Mouse (Mus musculus) hindbrain, embryonic 14.5 days (tissue): Measurements from ENCODE around the gene Mmgt2. TPM values are rescaled to one million over a fixed set of nuclear protein-coding genes. Genes with fewer than 3 reads are reported as not detected.

Experiments
- ATAC-seq: fragments of 200-750 bp; cut with Nextera tagmentation; 2 replicates; pipeline ENCODE4 v1.8.0; 2017; ENCODE audit warnings: moderate number of reproducible peaks, mild to moderate bottlenecking, moderate TSS enrichment, moderate library complexity; ENCODE audit not compliant: low FRiP score
- DNase-seq: peaks from one replicate; pipeline ENCODE4 v3.0.0-alpha.2; 2015; ENCODE audit warnings: low spot score
- H3K27ac ChIP-seq: fragments of 300-500 bp; sonication (generic); 2 replicates; pipeline ENCODE4 v1.5.1; 2014; ENCODE audit warnings: mild to moderate bottlenecking, moderate library complexity
- H3K27me3 ChIP-seq: fragments of 300-500 bp; sonication (generic); 2 replicates; pipeline ENCODE4 v1.6.1; 2014; ENCODE audit warnings: mild to moderate bottlenecking, low read length, mixed read lengths; ENCODE audit not compliant: control insufficient read depth, insufficient read depth
- H3K36me3 ChIP-seq: fragments of 300-500 bp; sonication (generic); replicated peaks from 2 replicates; pipeline ENCODE4 v1.6.1; 2014; ENCODE audit not compliant: control insufficient read depth, insufficient read depth
- H3K4me1 ChIP-seq: fragments of 300-500 bp; sonication (generic); replicated peaks from 2 replicates; pipeline ENCODE4 v1.6.1; 2014; ENCODE audit warnings: antibody characterized with exemption, low read length, mixed read lengths; ENCODE audit not compliant: control insufficient read depth, insufficient read depth
- H3K4me2 ChIP-seq: fragments of 300-500 bp; sonication (generic); replicated peaks from 2 replicates; pipeline ENCODE4 v1.6.1; 2014; ENCODE audit warnings: mild to moderate bottlenecking, moderate library complexity
- H3K4me3 ChIP-seq: fragments of 300-500 bp; sonication (generic); replicated peaks from 2 replicates; pipeline ENCODE4 v1.5.1; 2014; ENCODE audit warnings: mild to moderate bottlenecking, low read length
- H3K9ac ChIP-seq: fragments of 300-500 bp; sonication (generic); 2 replicates; pipeline ENCODE4 v1.6.1; 2014
- H3K9me3 ChIP-seq: fragments of 300-500 bp; sonication (generic); 2 replicates; pipeline ENCODE4 v1.6.1; 2016; ENCODE audit warnings: low read length; ENCODE audit not compliant: control insufficient read depth
- WGBS: fragments of 180-500 bp; shearing (Covaris S2); extraction: QIAGEN DNeasy Blood & Tissue Kit; methylation state at CpG from one replicate; pipeline ENCODE4 v1.1.7; 2014; 5-methylcytosine and 5-hydroxymethylcytosine counted together
- polyA plus RNA-seq: library from polyadenylated mRNA; unstranded; fragments of >200 nt; fragmentation: Nextera tagmentation; extraction: Ambion mirVana; gene quantifications from 2 replicates; pipeline ENCODE4 v1.2.1, GENCODE M21; 2014

Gene Mmgt2
- polyA plus RNA-seq, 1 experiment from 2014 or later = 33.4 TPM

DNA sequence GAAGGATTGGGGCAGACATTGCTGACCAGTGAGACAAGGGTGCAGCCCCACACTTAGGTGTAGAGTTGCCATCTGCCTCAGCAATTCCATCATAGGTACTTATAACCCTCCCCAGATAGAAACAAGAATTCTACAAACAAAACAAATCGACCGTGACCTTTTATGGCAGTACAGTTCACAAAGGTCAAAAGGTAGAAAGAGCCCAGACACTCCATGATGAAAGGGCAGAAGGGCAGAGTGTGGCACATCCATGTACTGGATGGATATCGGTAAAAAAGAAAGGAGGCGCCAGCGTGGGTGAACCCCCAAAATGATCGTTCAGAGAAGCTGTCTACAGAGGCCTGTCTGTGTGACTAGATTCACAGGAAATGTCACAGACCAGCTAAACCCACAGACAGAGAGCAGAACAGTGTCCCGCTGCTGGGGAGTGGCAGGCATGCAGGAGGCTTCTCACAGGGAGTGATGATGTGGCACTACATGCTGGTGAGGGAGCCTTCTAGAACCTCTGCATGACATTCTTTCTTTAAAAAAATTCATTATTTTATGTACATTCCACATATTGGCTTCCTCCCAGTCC, 30.4 kb downstream of the Mmgt2 start:
- ATAC-seq = no peak
- Histone ChIP-seq H3K4me2 (no peak overlapping the region), H3K36me3 (no peaks in the 10 kb centered on the region), H3K9me3 (no peaks in the 10 kb centered on the region), H3K27ac (no peak overlapping the region), H3K4me1 (no peaks in the 10 kb centered on the region), H3K9ac (no peak overlapping the region), H3K27me3 (no peaks in the 10 kb centered on the region), H3K4me3 (no peak overlapping the region)
- no peak for DNase-seq
- WGBS = 87% methylated on average over 7 of the region's 7 CpGs

DNA sequence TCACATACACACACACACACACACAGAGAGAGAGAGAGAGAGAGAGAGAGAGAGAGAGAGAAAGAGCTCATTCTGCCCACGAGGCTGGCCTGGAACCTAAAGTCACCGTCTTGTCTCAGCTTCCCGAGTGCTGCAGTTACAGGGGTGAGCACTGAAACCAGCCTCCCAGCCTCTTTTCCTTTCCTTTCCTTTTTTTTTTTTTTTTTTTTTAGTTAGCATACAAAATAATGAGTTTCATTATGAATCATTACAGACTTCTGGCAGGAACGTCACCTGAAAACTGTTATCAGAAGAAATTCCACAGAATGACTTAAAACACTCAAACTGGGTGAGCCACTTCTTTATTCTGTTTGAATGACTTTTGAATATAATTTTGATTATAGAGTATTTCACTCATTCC, 31.5 kb downstream of the Mmgt2 start:
- Histone ChIP-seq H3K4me3 (no peak overlapping the region), H3K9ac (no peak overlapping the region), H3K27ac (no peak overlapping the region), H3K27me3 (no peaks in the 10 kb centered on the region), H3K4me2 (no peak overlapping the region), H3K9me3 (no peaks in the 10 kb centered on the region), H3K36me3 (no peaks in the 10 kb centered on the region), H3K4me1 (no peaks in the 10 kb centered on the region)
- ATAC-seq (no peak), DNase-seq (no peak)
- 87% methylated on average over 4 of the region's 4 CpGs for WGBS

DNA sequence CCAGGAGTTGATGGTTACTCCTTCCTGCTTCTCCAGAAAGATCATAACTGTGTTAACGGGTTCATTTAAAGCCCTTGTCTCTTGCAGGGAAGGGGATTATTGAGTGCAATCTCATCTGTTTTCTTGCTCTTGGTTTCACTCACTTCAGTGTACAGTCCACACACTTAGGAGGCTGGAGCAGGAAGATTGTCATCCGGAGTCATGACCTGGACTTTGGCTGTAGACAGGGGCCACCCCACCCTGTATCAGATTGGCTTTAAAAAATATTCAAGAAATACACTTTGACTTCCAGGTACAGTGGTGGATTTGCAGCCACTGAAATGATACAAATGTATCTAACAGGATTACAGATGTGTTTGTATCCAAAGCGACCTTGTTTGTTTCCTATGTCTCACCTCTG, 43.1 kb downstream of the Mmgt2 start:
- H3K27me3 ChIP-seq = no peaks in the 10 kb centered on the region
- 89% methylated on average over 3 of the region's 3 CpGs for WGBS
- no peak for DNase-seq

DNA sequence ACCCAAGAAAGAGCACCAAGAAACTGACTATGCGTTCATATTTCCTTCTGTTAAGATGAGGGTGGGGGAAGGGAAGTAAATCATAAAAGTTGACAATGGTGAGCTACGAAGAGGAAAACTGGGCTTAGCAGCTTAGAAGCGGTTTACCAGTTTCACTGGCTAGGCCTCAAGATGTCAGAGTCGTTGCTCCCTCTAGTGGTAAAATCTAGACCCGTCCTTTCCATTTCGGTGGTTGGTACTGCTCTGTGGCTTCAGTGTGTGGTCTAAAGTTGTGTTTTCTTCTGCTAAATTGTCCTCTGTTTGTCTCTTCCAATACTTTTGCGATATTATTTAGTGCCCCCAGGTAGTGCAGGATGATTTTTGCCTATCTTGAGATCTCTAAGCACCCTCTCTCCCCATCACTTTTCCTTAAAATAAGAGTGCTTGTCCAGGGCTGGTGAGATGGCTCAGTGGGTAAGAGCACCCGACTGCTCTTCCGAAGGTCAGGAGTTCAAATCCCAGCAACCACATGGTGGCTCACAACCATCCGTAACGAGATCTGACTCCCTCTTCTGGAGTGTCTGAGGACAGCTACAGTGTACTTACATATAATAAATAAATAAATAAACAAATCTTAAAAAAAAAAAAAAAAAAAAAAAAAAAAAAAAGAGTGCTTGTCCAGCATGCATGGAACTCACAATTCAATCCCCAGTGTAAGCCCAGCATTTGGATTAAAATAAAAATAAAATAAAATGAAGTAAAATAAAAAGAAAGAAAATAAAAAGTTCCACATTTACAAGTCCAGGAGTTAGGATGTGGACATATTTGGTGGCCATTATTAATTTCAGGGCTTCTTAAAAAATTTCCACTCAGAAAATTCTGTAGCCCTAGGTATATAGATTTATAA, 45.1 kb downstream of the Mmgt2 start:
- H3K4me2 ChIP-seq = no peak overlapping the region
- H3K27me3 ChIP-seq = no peaks in the 10 kb centered on the region
- peak; percentile 75 for ATAC-seq
- H3K27ac ChIP-seq = no peak overlapping the region
- no peak overlapping the region for H3K4me3 ChIP-seq
- H3K4me1 ChIP-seq = no peaks in the 10 kb centered on the region
- DNase-seq = peak; percentile 90
- H3K36me3 ChIP-seq = no peaks in the 10 kb centered on the region
- 25% methylated on average over 9 of the region's 11 CpGs for WGBS
- H3K9me3 ChIP-seq = no peaks in the 10 kb centered on the region
- peak overlapping the region; percentile 31; the same call in 1 of the 2 replicates for H3K9ac ChIP-seq

More for the DNA sequence above, 43.1 kb downstream of the Mmgt2 start:
- Histone ChIP-seq H3K4me3 (no peak overlapping the region), H3K4me1 (no peaks in the 10 kb centered on the region), H3K36me3 (no peaks in the 10 kb centered on the region), H3K9ac (no peak overlapping the region), H3K9me3 (no peaks in the 10 kb centered on the region), H3K27ac (no peak overlapping the region), H3K4me2 (no peak overlapping the region)
- no peak for ATAC-seq

DNA sequence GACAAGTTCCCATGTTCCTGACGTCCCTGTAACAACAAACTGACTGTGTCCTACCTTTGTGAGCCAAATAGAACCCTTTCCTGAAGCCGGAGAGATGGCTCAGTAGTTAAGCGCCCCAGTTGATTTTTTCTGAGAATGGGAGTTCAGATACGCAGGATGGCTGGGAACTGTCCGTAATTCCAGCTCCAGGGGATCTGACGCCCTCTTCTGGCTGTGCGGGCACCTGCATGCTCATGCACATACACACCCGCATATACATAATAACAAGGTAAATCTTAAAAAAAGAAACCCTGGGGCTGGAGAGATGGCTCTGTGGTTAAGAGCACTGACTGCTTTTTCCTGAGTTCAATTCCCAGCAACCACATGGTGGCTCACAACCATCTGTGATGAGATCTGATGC, 46.7 kb downstream of the Mmgt2 start:
- ATAC-seq (no peak), DNase-seq (no peak)
- H3K4me1 ChIP-seq = no peaks in the 10 kb centered on the region
- 96% methylated on average over 8 of the region's 8 CpGs for WGBS
- no peaks in the 10 kb centered on the region for H3K36me3 ChIP-seq
- H3K4me2 ChIP-seq = no peak overlapping the region
- no peak overlapping the region for H3K27ac ChIP-seq
- no peak overlapping the region for H3K9ac ChIP-seq
- no peaks in the 10 kb centered on the region for H3K9me3 ChIP-seq
- no peaks in the 10 kb centered on the region for H3K27me3 ChIP-seq
- H3K4me3 ChIP-seq = no peak overlapping the region

DNA sequence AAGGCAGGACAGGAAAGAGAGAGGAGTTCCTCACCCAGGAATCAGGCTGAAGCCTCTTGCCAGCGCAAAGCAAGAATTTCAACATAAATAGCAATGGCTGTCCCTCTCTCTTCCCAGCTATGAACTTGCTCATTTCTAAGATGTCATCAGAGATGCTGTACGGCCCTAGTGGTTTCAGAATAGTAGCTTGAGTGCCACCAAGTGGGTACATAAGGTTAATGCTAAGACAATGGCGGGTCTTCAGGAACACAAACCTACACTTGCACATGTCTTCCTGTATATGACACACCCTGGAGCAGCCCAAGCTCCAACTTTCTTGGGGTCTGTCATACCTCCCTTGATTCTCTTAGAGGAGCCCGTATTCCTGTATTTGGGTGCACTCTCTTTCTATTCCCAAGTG, 51.3 kb downstream of the Mmgt2 start:
- H3K9me3 ChIP-seq = no peaks in the 10 kb centered on the region
- no peak overlapping the region for H3K4me3 ChIP-seq
- DNase-seq (no peak), ATAC-seq (no peak)
- no peak overlapping the region for H3K27ac ChIP-seq
- no peaks in the 10 kb centered on the region for H3K36me3 ChIP-seq
- WGBS = 69% methylated on average over 4 of the region's 4 CpGs
- H3K9ac ChIP-seq = no peak overlapping the region
- no peaks in the 10 kb centered on the region for H3K27me3 ChIP-seq
- H3K4me1 ChIP-seq = no peaks in the 10 kb centered on the region
- no peak overlapping the region for H3K4me2 ChIP-seq

DNA sequence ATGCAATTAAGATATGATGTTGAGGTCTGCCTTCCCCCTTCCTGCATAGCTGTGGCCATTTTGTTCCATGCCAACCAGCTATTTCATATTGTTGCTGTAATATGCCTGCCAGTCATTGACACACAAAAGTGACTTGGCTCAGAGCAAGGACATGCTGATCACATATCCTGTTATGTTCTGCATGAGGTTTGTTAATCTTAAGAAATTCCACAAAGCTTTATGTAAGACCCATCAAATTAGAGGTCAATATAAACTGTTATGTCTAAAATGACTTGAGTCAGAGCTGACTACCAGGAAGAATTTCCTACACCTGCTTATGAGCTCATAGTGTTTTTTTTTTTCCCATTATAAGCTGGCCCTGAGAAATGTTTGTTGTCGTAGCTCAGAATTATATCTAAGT, 52.8 kb downstream of the Mmgt2 start:
- H3K9me3 ChIP-seq = no peaks in the 10 kb centered on the region
- WGBS = 83% methylated on average over 1 of the region's 1 CpGs
- no peak for DNase-seq
- H3K4me3 ChIP-seq = no peak overlapping the region
- H3K36me3 ChIP-seq = no peaks in the 10 kb centered on the region
- no peak overlapping the region for H3K9ac ChIP-seq
- H3K4me1 ChIP-seq = no peaks in the 10 kb centered on the region
- no peak overlapping the region for H3K27ac ChIP-seq
- no peak overlapping the region for H3K4me2 ChIP-seq
- H3K27me3 ChIP-seq = no peaks in the 10 kb centered on the region
- no peak for ATAC-seq

DNA sequence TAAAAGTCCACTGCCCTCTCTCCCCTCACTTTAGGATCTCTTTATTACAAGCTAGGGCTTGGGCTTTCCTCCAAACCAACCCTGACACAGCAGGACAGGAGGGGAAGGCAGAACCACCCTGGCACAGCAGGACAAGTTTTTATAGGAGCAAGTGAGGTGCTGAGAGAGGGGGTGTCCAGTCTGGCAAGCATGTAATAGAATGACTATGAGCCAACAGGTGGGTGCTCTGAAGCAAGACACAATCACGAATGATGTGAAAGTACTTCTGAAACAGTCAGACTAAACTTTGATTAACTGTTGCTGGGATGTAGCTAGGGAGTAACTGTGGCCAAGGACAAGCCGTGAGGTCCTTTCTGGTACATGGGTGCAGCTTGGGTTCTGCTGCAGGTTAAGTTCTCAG, 57.7 kb downstream of the Mmgt2 start:
- H3K36me3 ChIP-seq = peaks cover 25% of the 10 kb centered on the region
- no peak for ATAC-seq
- no peak overlapping the region for H3K9ac ChIP-seq
- H3K27ac ChIP-seq = no peak overlapping the region
- no peaks in the 10 kb centered on the region for H3K27me3 ChIP-seq
- no peak for DNase-seq
- H3K4me3 ChIP-seq = no peak overlapping the region
- no peaks in the 10 kb centered on the region for H3K9me3 ChIP-seq
- WGBS = 92% methylated on average over 2 of the region's 2 CpGs
- H3K4me2 ChIP-seq = no peak overlapping the region
- H3K4me1 ChIP-seq = no peaks in the 10 kb centered on the region

DNA sequence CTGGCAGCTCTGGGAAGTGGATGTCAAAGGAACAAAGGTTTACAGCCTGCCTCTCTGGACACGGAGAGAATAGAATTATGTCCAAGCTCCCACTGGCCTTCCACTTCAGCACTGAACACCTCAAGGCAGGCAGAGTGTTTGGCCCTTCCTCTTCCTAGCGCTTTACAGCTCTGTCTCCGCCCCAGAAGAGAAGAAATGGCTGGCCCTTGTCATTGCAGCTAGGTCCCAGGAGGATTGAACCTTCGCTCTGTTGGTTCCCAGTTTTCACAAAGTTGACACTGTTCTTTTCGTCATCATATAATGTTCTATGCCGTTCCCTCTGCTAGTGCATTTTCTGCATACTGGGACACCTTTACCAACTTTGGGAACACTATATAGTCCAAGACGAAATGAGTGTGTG, 59.8 kb downstream of the Mmgt2 start:
- 88% methylated on average over 7 of the region's 7 CpGs for WGBS
- H3K27me3 ChIP-seq = no peaks in the 10 kb centered on the region
- H3K9me3 ChIP-seq = no peaks in the 10 kb centered on the region
- H3K4me1 ChIP-seq = no peaks in the 10 kb centered on the region
- no peak overlapping the region for H3K4me3 ChIP-seq
- DNase-seq (no peak), ATAC-seq (no peak)
- H3K27ac ChIP-seq = no peak overlapping the region
- peaks cover 45% of the 10 kb centered on the region for H3K36me3 ChIP-seq
- H3K9ac ChIP-seq = no peak overlapping the region
- no peak overlapping the region for H3K4me2 ChIP-seq
